Mouse (Mus musculus): ENCODE measurements around the gene Snd1.

- TF ChIP-seq POLR2A (IDR thresholded peaks at IDR 0.05; ENCODE audit: insufficient read length, low read depth), result no peak
- TF ChIP-seq CEBPB (IDR thresholded peaks at IDR 0.05; ENCODE audit: insufficient read depth, poor library complexity, severe bottlenecking), result no peak
- TF ChIP-seq MAX (IDR thresholded peaks at IDR 0.05; ENCODE audit: low read depth), result no peak
- no peak for TF ChIP-seq POLR2AphosphoS2 (IDR thresholded peaks at IDR 0.05; ENCODE audit: insufficient read length, low read depth)
- no peak for TF ChIP-seq REST (IDR thresholded peaks at IDR 0.05; ENCODE audit: insufficient read depth, insufficient read length)
- TF ChIP-seq MYOG (IDR thresholded peaks at IDR 0.05; ENCODE audit: control insufficient read depth in 1 of 3, insufficient read depth in 1 of 3, insufficient read length in 2 of 3, low read depth in 2 of 3), result no peak
- no peak for TF ChIP-seq USF1 (IDR thresholded peaks at IDR 0.05; ENCODE audit: low read depth)
- no peak for TF ChIP-seq SRF (IDR thresholded peaks at IDR 0.05; ENCODE audit: control insufficient read depth, insufficient read length, low read depth)
Observed at GRCm38 (mm10) chr6:28813057-28813456, 338.1 kb downstream of the Snd1 start.

Measured in myocyte (in vitro differentiated cells).